Mouse (Mus musculus) E14TG2a.4 (cell line): ENCODE measurements around the gene Glyatl3.

Source experiments
- CTCF ChIP-seq: conservative IDR thresholded peaks from 2 replicates; pipeline ENCODE4 v1.5.1; 2014; ENCODE audit warnings: low read length
- NANOG ChIP-seq: IDR thresholded peaks from 2 replicates; pipeline ENCODE4 v1.6.1; 2014; ENCODE audit warnings: borderline replicate concordance, low read length, mixed read lengths
- POU5F1 ChIP-seq: IDR thresholded peaks from 2 replicates; pipeline ENCODE4 v1.6.1; 2014; ENCODE audit warnings: low read length, borderline replicate concordance

DNA sequence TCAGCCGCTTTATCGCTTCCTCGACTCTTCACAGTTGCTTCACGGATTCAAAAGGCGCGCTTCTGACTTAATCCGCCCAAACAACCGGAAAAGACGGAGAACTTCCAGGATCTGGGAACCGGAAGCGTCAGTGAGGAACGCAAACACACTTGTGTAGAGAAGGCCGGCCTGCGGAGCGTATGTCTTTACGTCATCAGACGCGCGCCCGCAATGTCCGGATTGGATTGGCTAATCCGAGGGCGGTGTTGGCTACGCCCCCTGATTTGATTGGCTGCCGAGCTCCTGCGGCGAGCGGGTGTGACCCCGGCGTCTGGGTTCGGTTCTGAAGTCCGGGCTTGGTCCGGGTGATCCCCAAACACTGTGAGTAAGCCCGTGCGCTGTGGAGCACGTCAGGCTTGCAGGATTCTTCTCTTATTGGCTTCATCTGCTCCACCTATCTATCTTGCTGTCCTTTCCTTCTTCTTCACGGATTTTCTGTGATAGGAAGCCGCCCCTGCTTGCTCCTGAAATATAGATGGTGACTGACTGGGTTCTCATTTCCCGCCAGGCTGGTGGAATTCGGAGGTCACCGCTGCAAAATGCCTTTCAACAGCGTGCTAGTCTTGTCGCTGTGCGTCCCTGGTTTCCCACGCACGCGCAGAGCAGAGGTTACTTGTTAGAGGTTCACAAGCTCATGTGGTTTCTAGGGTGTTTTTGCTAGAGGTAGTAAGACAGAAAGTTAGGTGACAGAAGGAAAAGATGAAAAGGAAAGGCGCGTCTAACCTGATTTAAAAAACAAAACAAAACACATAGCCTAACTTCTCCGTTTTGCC lies 20.5 kb upstream of the Glyatl3 start, which contains the start of the genes Mut and Cenpq:
- no peak for TF ChIP-seq CTCF
- TF ChIP-seq NANOG: no peak
- no peak for TF ChIP-seq POU5F1
